ENCODE assay signal across 8 mouse cellular contexts in genomic region chr2:152693233-152693632, GRCm38 (mm10). TPM values are rescaled to one million over a fixed set of nuclear protein-coding genes. Genes with fewer than 3 reads are reported as not detected.
A peak's percentile ranks its signal among the peaks of the same experiment; 100 is the strongest.
DNase-seq lines count a peak whose midpoint lies in the region; ATAC-seq and TF ChIP-seq lines count a peak whose summit lies in the region.

No protein-coding gene starts in this region.

- peak; percentile 68 for ATAC-seq in erythroblast, adult 5-6 weeks (replicated peaks; ENCODE audit: low FRiP score, poor library complexity, severe bottlenecking)

- peak; percentile 90 for TF ChIP-seq CTCF in brain, embryonic 14.5 days (IDR thresholded peaks at IDR 0.05; ENCODE audit: borderline replicate concordance, extremely low read depth, insufficient read depth, insufficient read length)

- intact Hi-C loops in heart, postnatal 10 days (cut with DNase I) = loop anchor here (1.0 to 10.0 kb wide), 2 partner anchors 138 to 322 kb away; partner anchors contain the start of genes Bcl2l1 and Pdrg1

- peak; percentile 74 to 91 for DNase-seq in adrenal gland, adult (ENCODE audit: inconsistent age in 2 of 2, low spot score in 1 of 2)
- DNase-seq in adrenal gland, postnatal 4 days (ENCODE audit: low spot score in 2 of 2) = no peak
- peak; percentile 86 for DNase-seq in brain, embryonic 14.5 days (ENCODE audit: low read depth)
- peak; percentile 73 to 83 for DNase-seq in heart, postnatal 10 days
- peak; percentile 78 to 81 for DNase-seq in layer of hippocampus, postnatal 10 days (ENCODE audit: low spot score in 2 of 2)
- peak; percentile 72 for DNase-seq in lung, postnatal 14 days
- DNase-seq in retina, embryonic 14.5 days (ENCODE audit: low spot score) = peak; percentile 91

- no peak for TF ChIP-seq POLR2A in brain, embryonic 14.5 days (IDR thresholded peaks at IDR 0.05; ENCODE audit: borderline replicate concordance, extremely low read depth, insufficient read depth, insufficient read length, poor library complexity, severe bottlenecking)

RNA-seq across cellular contexts. Expression of gene Mcts2, which starts 6.4 kb away (rescaled TPM):
- 10 to 100 TPM; 26.7 to 27.4 TPM for total RNA-seq in adrenal gland, postnatal 4 days (2021)
- polyA plus RNA-seq in brain, embryonic 14.5 days (2012; rRNA removed) = 19.7 and 22.9 TPM in 2 replicates
- 2.3 TPM in 1 of 2 replicates, not detected in the other for total RNA-seq in erythroblast, adult 5-6 weeks (2015; ENCODE audit: low replicate concordance)
- total RNA-seq in erythroblast, adult 5-6 weeks (2017; ENCODE audit: low replicate concordance) = 1.4 and 3.2 TPM in 2 replicates
- 10 to 100 TPM; 17.8 to 19.1 TPM for total RNA-seq in heart, postnatal 10 days (2021)
- total RNA-seq in layer of hippocampus, postnatal 10 days (2021) = 10 to 100 TPM; 25.3 to 25.7 TPM

RNA-seq across cellular contexts. Expression of gene H13, which starts 24.0 kb away (rescaled TPM):
- total RNA-seq in adrenal gland, postnatal 4 days (2021) = 100 to 1,000 TPM; 138 to 140 TPM
- polyA plus RNA-seq in brain, embryonic 14.5 days (2012; rRNA removed) = 188 and 200 TPM in 2 replicates
- total RNA-seq in erythroblast, adult 5-6 weeks (2015; ENCODE audit: low replicate concordance) = 32.9 and 37.4 TPM in 2 replicates
- total RNA-seq in erythroblast, adult 5-6 weeks (2017; ENCODE audit: low replicate concordance) = 13.8 and 20.8 TPM in 2 replicates
- 10 to 100 TPM; 47.6 to 51.4 TPM for total RNA-seq in heart, postnatal 10 days (2021)
- 100 to 1,000 TPM; 109 to 114 TPM for total RNA-seq in layer of hippocampus, postnatal 10 days (2021)

RNA-seq across cellular contexts. Expression of gene Id1, which starts 42.8 kb away (rescaled TPM):
- total RNA-seq in adrenal gland, postnatal 4 days (2021) = 100 to 1,000 TPM; 103 to 129 TPM
- polyA plus RNA-seq in brain, embryonic 14.5 days (2012; rRNA removed) = 126 TPM in 2 replicates
- total RNA-seq in erythroblast, adult 5-6 weeks (2015; ENCODE audit: low replicate concordance) = 3.6 TPM in 1 of 2 replicates, not detected in the other
- 3.7 and 4.5 TPM in 2 replicates for total RNA-seq in erythroblast, adult 5-6 weeks (2017; ENCODE audit: low replicate concordance)
- total RNA-seq in heart, postnatal 10 days (2021) = 10 to 100 TPM; 72.9 to 84.2 TPM
- total RNA-seq in layer of hippocampus, postnatal 10 days (2021) = 10 to 100 TPM; 29.0 to 31.2 TPM

Comparison
In these comparisons a context has a peak if more than half of its experiments do, and no peak if none do; other contexts are left out.
1. DNase-seq: peak in adrenal gland, adult (2 of 2), brain, embryonic 14.5 days (single experiment), heart, postnatal 10 days (2 of 2), layer of hippocampus, postnatal 10 days (2 of 2), lung, postnatal 14 days (single experiment) and retina, embryonic 14.5 days (single experiment); none in adrenal gland, postnatal 4 days (0 of 2).
2. RNA of gene Mcts2, which starts 6.4 kb away (total RNA-seq): 26.7 to 27.4 TPM in adrenal gland, postnatal 4 days, 25.3 to 25.7 TPM in layer of hippocampus, postnatal 10 days and 17.8 to 19.1 TPM in heart, postnatal 10 days; 1.4 to 3.2 TPM in erythroblast, adult 5-6 weeks; every median in the first group is over 4 times any median in the second.
3. RNA of gene Id1, which starts 42.8 kb away (total RNA-seq): 103 to 129 TPM in adrenal gland, postnatal 4 days, 72.9 to 84.2 TPM in heart, postnatal 10 days and 29.0 to 31.2 TPM in layer of hippocampus, postnatal 10 days; 3.6 to 4.5 TPM in erythroblast, adult 5-6 weeks; every median in the first group is over 4 times any median in the second.